Mouse (Mus musculus): ENCODE measurements around the gene Snx8. TPM values are rescaled to one million over a fixed set of nuclear protein-coding genes. Genes with fewer than 3 reads are reported as not detected.
A peak's percentile ranks its signal among the peaks of the same experiment; 100 is the strongest.

Gene Snx8
- polyA plus RNA-seq (2012; rRNA removed) = 77.5 and 79.7 TPM in 2 replicates

- peak; percentile 71 for TF ChIP-seq POLR2A (IDR thresholded peaks at IDR 0.05; ENCODE audit: low read depth, low read length)
- no peak for TF ChIP-seq CTCF (conservative IDR thresholded peaks at IDR 0.05; ENCODE audit: insufficient read depth, insufficient read length, low read depth, low read length)
- Histone ChIP-seq H3K27ac (ENCODE audit: insufficient read depth, low read depth, low read length) (peak within 1 kb of the TSS; percentile 52), H3K4me1 (ENCODE audit: control insufficient read depth, insufficient read depth, low read length) (peaks cover 30% of the 10 kb centered on the region), H3K4me3 (ENCODE audit: insufficient read depth, low read depth, low read length) (peak within 1 kb of the TSS; percentile 63), H3K36me3 (ENCODE audit: control insufficient read depth, insufficient read depth, low read length) (no peaks in the 10 kb centered on the region), H3K27me3 (replicated peaks; ENCODE audit: control insufficient read depth, insufficient read depth, low read length) (no peaks in the 10 kb centered on the region)
- DNase-seq = peak; percentile 99
- WGBS = under 1% methylated on average over 63 of the region's 63 CpGs
These were observed at the start of gene Snx8 for GRCm38 (mm10) chr5:140388588-140389576. Gene Snx8, minus strand, starts transcription at chr5:140389262.

GRCm38 (mm10) chr5:140425016-140425783, 36.1 kb upstream of the Snx8 start:
- TF ChIP-seq POLR2A (IDR thresholded peaks at IDR 0.05; ENCODE audit: low read depth, low read length) = no peak
- TF ChIP-seq CTCF (conservative IDR thresholded peaks at IDR 0.05; ENCODE audit: insufficient read depth, insufficient read length, low read depth, low read length) = no peak
- no peak overlapping the region for H3K4me3 ChIP-seq (ENCODE audit: insufficient read depth, low read depth, low read length)
- no peak for DNase-seq
- no peaks in the 10 kb centered on the region for H3K27me3 ChIP-seq (replicated peaks; ENCODE audit: control insufficient read depth, insufficient read depth, low read length)
- no peaks in the 10 kb centered on the region for H3K36me3 ChIP-seq (ENCODE audit: control insufficient read depth, insufficient read depth, low read length)
- H3K27ac ChIP-seq (ENCODE audit: insufficient read depth, low read depth, low read length) = no peak overlapping the region
- 94% methylated on average over 17 of the region's 17 CpGs for WGBS
- peaks cover 4% of the 10 kb centered on the region for H3K4me1 ChIP-seq (ENCODE audit: control insufficient read depth, insufficient read depth, low read length)

- peaks cover 11% of the 10 kb centered on the region for H3K4me1 ChIP-seq (ENCODE audit: control insufficient read depth, insufficient read depth, low read length)
- H3K4me3 ChIP-seq (ENCODE audit: insufficient read depth, low read depth, low read length) = no peak overlapping the region
- no peak for DNase-seq
- H3K36me3 ChIP-seq (ENCODE audit: control insufficient read depth, insufficient read depth, low read length) = no peaks in the 10 kb centered on the region
- 47% methylated on average over 4 of the region's 4 CpGs for WGBS
- TF ChIP-seq POLR2A (IDR thresholded peaks at IDR 0.05; ENCODE audit: low read depth, low read length) (no peak), CTCF (conservative IDR thresholded peaks at IDR 0.05; ENCODE audit: insufficient read depth, insufficient read length, low read depth, low read length) (no peak)
- H3K27me3 ChIP-seq (replicated peaks; ENCODE audit: control insufficient read depth, insufficient read depth, low read length) = no peaks in the 10 kb centered on the region
- no peak overlapping the region for H3K27ac ChIP-seq (ENCODE audit: insufficient read depth, low read depth, low read length)
These were observed 31.6 kb upstream of the Snx8 start for GRCm38 (mm10) chr5:140420616-140421015.

GRCm38 (mm10) chr5:140419442-140420080, 30.5 kb upstream of the Snx8 start:
- under 1% methylated on average over 62 of the region's 62 CpGs for WGBS
- Histone ChIP-seq H3K4me1 (ENCODE audit: control insufficient read depth, insufficient read depth, low read length) (peaks cover 11% of the 10 kb centered on the region), H3K4me3 (ENCODE audit: insufficient read depth, low read depth, low read length) (peak overlapping the region; percentile 98), H3K27me3 (replicated peaks; ENCODE audit: control insufficient read depth, insufficient read depth, low read length) (no peaks in the 10 kb centered on the region), H3K27ac (ENCODE audit: insufficient read depth, low read depth, low read length) (no peak overlapping the region), H3K36me3 (ENCODE audit: control insufficient read depth, insufficient read depth, low read length) (no peaks in the 10 kb centered on the region)
- no peak for DNase-seq
- no peak for TF ChIP-seq POLR2A (IDR thresholded peaks at IDR 0.05; ENCODE audit: low read depth, low read length)

- peak within 1 kb of the TSS; percentile 98 for H3K4me3 ChIP-seq (ENCODE audit: insufficient read depth, low read depth, low read length)
- peak within 1 kb of the TSS; percentile 80 for H3K27ac ChIP-seq (ENCODE audit: insufficient read depth, low read depth, low read length)
- no peaks in the 10 kb centered on the region for H3K27me3 ChIP-seq (replicated peaks; ENCODE audit: control insufficient read depth, insufficient read depth, low read length)
- DNase-seq = peak; percentile 93
- TF ChIP-seq POLR2A (IDR thresholded peaks at IDR 0.05; ENCODE audit: low read depth, low read length) (peak; percentile 59), CTCF (conservative IDR thresholded peaks at IDR 0.05; ENCODE audit: insufficient read depth, insufficient read length, low read depth, low read length) (0 out of 2 replicates have a peak, but pooled peaks have one; percentile 0)
- H3K36me3 ChIP-seq (ENCODE audit: control insufficient read depth, insufficient read depth, low read length) = no peaks in the 10 kb centered on the region
- peaks cover 11% of the 10 kb centered on the region for H3K4me1 ChIP-seq (ENCODE audit: control insufficient read depth, insufficient read depth, low read length)
- WGBS = under 1% methylated on average over 65 of the region's 65 CpGs
These were observed 29.7 kb upstream of the Snx8 start, which contains the start of gene Eif3b for GRCm38 (mm10) chr5:140418489-140419441. Gene Eif3b, plus strand, starts transcription at chr5:140419328.

GRCm38 (mm10) chr5:140418106-140418488, 29.0 kb upstream of the Snx8 start:
- no peak for TF ChIP-seq CTCF (conservative IDR thresholded peaks at IDR 0.05; ENCODE audit: insufficient read depth, insufficient read length, low read depth, low read length)
- TF ChIP-seq POLR2A (IDR thresholded peaks at IDR 0.05; ENCODE audit: low read depth, low read length) = no peak
- Histone ChIP-seq H3K4me1 (ENCODE audit: control insufficient read depth, insufficient read depth, low read length) (peaks cover 11% of the 10 kb centered on the region), H3K4me3 (ENCODE audit: insufficient read depth, low read depth, low read length) (peak overlapping the region; percentile 69), H3K27ac (ENCODE audit: insufficient read depth, low read depth, low read length) (peak overlapping the region; percentile 80), H3K27me3 (replicated peaks; ENCODE audit: control insufficient read depth, insufficient read depth, low read length) (no peaks in the 10 kb centered on the region), H3K36me3 (ENCODE audit: control insufficient read depth, insufficient read depth, low read length) (no peaks in the 10 kb centered on the region)
- WGBS = 1% methylated on average over 12 of the region's 12 CpGs
- no peak for DNase-seq
